Mouse (Mus musculus): ENCODE measurements at regions not wholly inside any gene's neighbourhood (a gene's known extent, or its start where the extent isn't known, plus 50 kb on each side); places are given as distances from the start of the nearest gene placed in this dataset.
"Not testable (repeated sequence)": the region's sequence is repeated elsewhere in the genome, so short reads cannot be mapped to it uniquely, and the experiment has no call there.

DNA sequence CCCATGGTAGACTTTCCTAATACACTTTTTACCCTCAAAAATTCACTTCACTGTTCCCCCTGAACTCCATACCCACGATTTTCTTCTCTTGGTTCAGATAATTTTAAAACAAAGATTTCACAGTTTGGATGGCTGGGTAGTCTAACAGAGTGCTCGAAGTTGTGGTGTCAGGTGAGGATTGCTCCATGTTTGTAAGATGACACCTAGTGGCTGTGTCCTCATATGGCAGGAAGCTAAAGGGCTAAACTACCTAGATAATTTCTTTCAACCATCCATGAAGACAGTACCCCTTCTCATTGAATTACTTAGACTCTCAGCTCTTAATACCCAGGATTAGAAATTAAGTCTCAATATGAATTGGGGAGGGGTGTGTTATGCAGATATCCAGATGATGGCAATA is 708.9 kb upstream of the Cypt1 start:
- no peak overlapping the region for H3K27ac ChIP-seq (replicated peaks)
- WGBS = 50% methylated on average over 2 of the region's 2 CpGs

DNA sequence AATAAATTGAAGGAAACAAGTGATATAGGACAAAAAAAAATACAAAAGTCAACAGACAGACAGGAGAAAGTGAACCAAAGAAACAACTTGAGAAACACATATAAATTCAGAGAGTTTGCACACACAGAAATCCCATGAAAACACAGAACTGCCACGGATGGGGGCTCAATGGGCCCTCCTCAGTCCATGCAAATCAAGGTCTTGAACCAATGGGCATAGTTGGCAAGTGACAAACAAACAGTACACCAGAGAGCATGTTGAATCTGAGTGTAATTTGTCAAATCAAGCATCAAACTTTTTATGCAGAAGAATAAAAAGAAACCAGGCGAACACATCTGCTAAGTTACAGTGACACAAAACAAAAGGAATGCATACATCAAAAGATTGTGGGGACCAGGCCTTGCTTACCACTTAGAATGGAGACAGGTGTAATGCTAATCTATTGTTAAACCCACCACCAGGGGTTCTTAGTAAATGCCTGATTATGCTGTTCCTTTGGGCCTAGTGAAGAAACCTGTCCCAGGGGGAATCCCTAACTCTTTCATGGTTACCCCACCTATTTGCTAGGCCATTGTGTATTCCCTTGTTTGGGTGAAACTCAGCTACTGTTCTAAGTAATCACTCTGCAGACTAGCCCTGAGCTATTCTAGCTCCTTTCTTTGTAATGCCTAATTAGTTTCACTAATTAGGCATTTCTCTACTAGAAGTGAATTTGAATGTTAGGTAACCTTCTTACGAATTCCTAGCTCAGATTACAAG is 676.4 kb upstream of the Cypt1 start:
- H3K9me3 ChIP-seq; H3K27me3 ChIP-seq; H3K4me1 ChIP-seq; H3K36me3 ChIP-seq; H3K4me3 ChIP-seq; H3K4me2 ChIP-seq (replicated peaks); H3K9ac ChIP-seq (replicated peaks); H3K27ac ChIP-seq (replicated peaks): not testable (repeated sequence)
- WGBS = 18% methylated on average over 3 of the region's 3 CpGs
- peak; percentile 75; the same call in 1 of the 2 replicates for ATAC-seq (replicated peaks)

More for the DNA sequence above, 708.9 kb upstream of the Cypt1 start:
- Histone ChIP-seq H3K36me3 (no peaks in the 10 kb centered on the region), H3K9ac (replicated peaks) (no peak overlapping the region), H3K4me3 (no peak overlapping the region), H3K4me1 (no peaks in the 10 kb centered on the region), H3K9me3 (no peaks in the 10 kb centered on the region), H3K27me3 (no peaks in the 10 kb centered on the region), H3K4me2 (replicated peaks) (no peak overlapping the region)
- no peak for ATAC-seq (replicated peaks)
